Mouse (Mus musculus) v-Abl transformed pro-B cells (cell line): Measurements from ENCODE around the gene Stam2.

Experiments
- in situ Hi-C, 2 experiments: fragments of 400-800 bp; cut with MboI; formaldehyde crosslinking; loops; one replicate each; pipeline ENCODE4 v1.15.1; 2025; ENCODE audit not compliant: unreplicated experiment in 2 of 2

The Stam2 gene

GRCm38 (mm10) chr2:52742256-52743158 lies at the start of gene Stam2:
Gene Stam2, minus strand, starts transcription at chr2:52742281.
- in situ Hi-C loops: loop anchor here (5.0 to 25.0 kb wide), 3 partner anchors 330 to 805 kb away; partner anchors contain the start of genes Arl5a (in 2 of the 2), Arl6ip6 (in 2 of the 2), Prpf40a (in 2 of the 2) and Rbm43 (in 2 of the 2)

GRCm38 (mm10) chr2:52785106-52785721 lies 43.1 kb upstream of the Stam2 start:
- in situ Hi-C loops: no loop called here

GRCm38 (mm10) chr2:52779987-52780386 lies 37.9 kb upstream of the Stam2 start:
- in situ Hi-C loops: no loop called here

- in situ Hi-C loops: no loop called here
Measured at GRCm38 (mm10) chr2:52779381-52779780, 37.3 kb upstream of the Stam2 start.

- in situ Hi-C loops: no loop called here
Measured at GRCm38 (mm10) chr2:52777839-52778238, 35.8 kb upstream of the Stam2 start.

- in situ Hi-C loops: loop anchor here (25.0 kb wide), 3 partner anchors 313 to 813 kb away; no protein-coding TSS in a partner anchor
Measured at GRCm38 (mm10) chr2:52774373-52774772, 32.3 kb upstream of the Stam2 start.

- in situ Hi-C loops: loop anchor here (25.0 kb wide), 3 partner anchors 314 to 814 kb away; no protein-coding TSS in a partner anchor
Measured at GRCm38 (mm10) chr2:52772774-52773393, 30.8 kb upstream of the Stam2 start.

GRCm38 (mm10) chr2:52765130-52765529 lies 23.0 kb upstream of the Stam2 start:
- in situ Hi-C loops: loop anchor here (5.0 to 25.0 kb wide), 5 partner anchors 322 to 1352 kb away; no protein-coding TSS in a partner anchor

GRCm38 (mm10) chr2:52763891-52764290 lies 21.8 kb upstream of the Stam2 start:
- in situ Hi-C loops: loop anchor here (10.0 to 25.0 kb wide), 4 partner anchors 323 to 823 kb away; no protein-coding TSS in a partner anchor

GRCm38 (mm10) chr2:52763040-52763736 lies 21.1 kb upstream of the Stam2 start:
- in situ Hi-C loops: loop anchor here (10.0 to 25.0 kb wide), 4 partner anchors 324 to 824 kb away; no protein-coding TSS in a partner anchor

GRCm38 (mm10) chr2:52762529-52762928 lies 20.4 kb upstream of the Stam2 start:
- in situ Hi-C loops: loop anchor here (10.0 to 25.0 kb wide), 4 partner anchors 325 to 825 kb away; no protein-coding TSS in a partner anchor

- in situ Hi-C loops: loop anchor here (5.0 to 25.0 kb wide), 4 partner anchors 329 to 1364 kb away; no protein-coding TSS in a partner anchor
Measured at GRCm38 (mm10) chr2:52758627-52759026, 16.5 kb upstream of the Stam2 start.

GRCm38 (mm10) chr2:52756691-52757090 lies 14.6 kb upstream of the Stam2 start:
- in situ Hi-C loops: loop anchor here (5.0 to 25.0 kb wide), 4 partner anchors 331 to 1366 kb away; no protein-coding TSS in a partner anchor

GRCm38 (mm10) chr2:52753573-52754317 lies 11.7 kb upstream of the Stam2 start:
- in situ Hi-C loops: loop anchor here (25.0 kb wide), 3 partner anchors 334 to 834 kb away; no protein-coding TSS in a partner anchor

GRCm38 (mm10) chr2:52744099-52744498 lies 2.0 kb upstream of the Stam2 start:
- in situ Hi-C loops: loop anchor here (5.0 to 25.0 kb wide), 3 partner anchors 332 to 807 kb away; partner anchors contain the start of genes Arl5a (in 2 of the 2), Arl6ip6 (in 2 of the 2), Prpf40a (in 2 of the 2) and Rbm43 (in 2 of the 2)

GRCm38 (mm10) chr2:52741681-52742255 lies 313 bp downstream of the Stam2 start:
- in situ Hi-C loops: loop anchor here (5.0 to 25.0 kb wide), 3 partner anchors 329 to 804 kb away; partner anchors contain the start of genes Arl5a (in 2 of the 2), Arl6ip6 (in 2 of the 2), Prpf40a (in 2 of the 2) and Rbm43 (in 2 of the 2)

GRCm38 (mm10) chr2:52740596-52740995 lies 1.5 kb downstream of the Stam2 start:
- in situ Hi-C loops: loop anchor here (5.0 to 25.0 kb wide), 3 partner anchors 328 to 803 kb away; partner anchors contain the start of genes Arl5a (in 2 of the 2), Arl6ip6 (in 2 of the 2), Prpf40a (in 2 of the 2) and Rbm43 (in 2 of the 2)

GRCm38 (mm10) chr2:52734504-52734903 lies 7.6 kb downstream of the Stam2 start:
- in situ Hi-C loops: loop anchor here (25.0 kb wide), 2 partner anchors 322 to 797 kb away; partner anchors contain the start of genes Arl5a (in 2 of the 2) and Rbm43 (in 2 of the 2)
